Mouse (Mus musculus) hindbrain, embryonic 16.5 days (tissue): ENCODE results near the gene Dppa4. TPM values are rescaled to one million over a fixed set of nuclear protein-coding genes. Genes with fewer than 3 reads are reported as not detected.

Source experiments
- ATAC-seq: fragments of 200-750 bp; cut with Nextera tagmentation; 2 replicates; pipeline ENCODE4 v1.8.0; 2017; ENCODE audit warnings: moderate TSS enrichment, moderate library complexity
- H3K27ac ChIP-seq: fragments of 300-500 bp; sonication (generic); 2 replicates; pipeline ENCODE4 v1.5.1; 2014; ENCODE audit warnings: low read depth, mild to moderate bottlenecking, control low read depth, low read length, moderate library complexity
- H3K27me3 ChIP-seq: fragments of 300-500 bp; sonication (generic); replicated peaks from 2 replicates; pipeline ENCODE4 v1.6.1; 2014; ENCODE audit warnings: low read length; ENCODE audit not compliant: control insufficient read depth, insufficient read depth
- H3K36me3 ChIP-seq: fragments of 300-500 bp; sonication (generic); 2 replicates; pipeline ENCODE4 v1.6.1; 2014; ENCODE audit warnings: mild to moderate bottlenecking, low read length, moderate library complexity, mixed read lengths; ENCODE audit not compliant: control insufficient read depth, insufficient read depth
- H3K4me1 ChIP-seq: fragments of 300-500 bp; sonication (generic); 2 replicates; pipeline ENCODE4 v1.6.1; 2014; ENCODE audit warnings: low read depth, low read length; ENCODE audit not compliant: control insufficient read depth, insufficient read depth
- H3K4me2 ChIP-seq: fragments of 300-500 bp; sonication (generic); 2 replicates; pipeline ENCODE4 v1.6.1; 2014; ENCODE audit warnings: mild to moderate bottlenecking, low read length, control low read depth, moderate library complexity
- H3K4me3 ChIP-seq: fragments of 300-500 bp; sonication (generic); 2 replicates; pipeline ENCODE4 v1.5.1; 2014; ENCODE audit warnings: mild to moderate bottlenecking, low read length, control low read depth, moderate library complexity
- H3K9ac ChIP-seq: fragments of 300-500 bp; sonication (generic); 2 replicates; pipeline ENCODE4 v1.6.1; 2014; ENCODE audit warnings: low read depth, mild to moderate bottlenecking, control low read depth, low read length, moderate library complexity
- H3K9me3 ChIP-seq: fragments of 300-500 bp; sonication (generic); 2 replicates; pipeline ENCODE4 v1.6.1; 2014; ENCODE audit warnings: mild to moderate bottlenecking, low read length, moderate library complexity; ENCODE audit not compliant: control insufficient read depth
- WGBS: fragments of 180-500 bp; shearing (Covaris S2); extraction: QIAGEN DNeasy Blood & Tissue Kit; methylation state at CpG from one replicate; pipeline ENCODE4 v1.1.7; 2014; 5-methylcytosine and 5-hydroxymethylcytosine counted together
- polyA plus RNA-seq: library from polyadenylated mRNA; unstranded; fragments of >200 nt; fragmentation: Nextera tagmentation; extraction: Ambion mirVana; gene quantifications from 2 replicates; pipeline ENCODE4 v1.2.1, GENCODE M21; 2015

The Dppa4 gene
- polyA plus RNA-seq, 1 experiment from 2014 or later = not detected

GRCm38 (mm10) chr16:48309912-48310630 lies 26.5 kb downstream of the Dppa4 start:
- no peak overlapping the region for H3K9ac ChIP-seq
- no peaks in the 10 kb centered on the region for H3K27me3 ChIP-seq
- H3K27ac ChIP-seq = no peak overlapping the region
- no peaks in the 10 kb centered on the region for H3K36me3 ChIP-seq
- no peak for ATAC-seq
- 79% methylated on average over 12 of the region's 12 CpGs for WGBS
- no peak overlapping the region for H3K4me3 ChIP-seq
- no peaks in the 10 kb centered on the region for H3K9me3 ChIP-seq
- H3K4me1 ChIP-seq = no peaks in the 10 kb centered on the region
- no peak overlapping the region for H3K4me2 ChIP-seq

- H3K27ac ChIP-seq = no peak overlapping the region
- H3K4me2 ChIP-seq = no peak overlapping the region
- WGBS = 90% methylated on average over 3 of the region's 3 CpGs
- no peaks in the 10 kb centered on the region for H3K27me3 ChIP-seq
- no peak for ATAC-seq
- no peaks in the 10 kb centered on the region for H3K36me3 ChIP-seq
- no peaks in the 10 kb centered on the region for H3K9me3 ChIP-seq
- no peak overlapping the region for H3K4me3 ChIP-seq
- H3K9ac ChIP-seq = no peak overlapping the region
- H3K4me1 ChIP-seq = no peaks in the 10 kb centered on the region
These were observed 31.8 kb downstream of the Dppa4 start for GRCm38 (mm10) chr16:48315294-48315693.

- H3K4me3 ChIP-seq = no peak overlapping the region
- H3K4me1 ChIP-seq = no peaks in the 10 kb centered on the region
- H3K27ac ChIP-seq = no peak overlapping the region
- H3K9ac ChIP-seq = no peak overlapping the region
- H3K9me3 ChIP-seq = no peaks in the 10 kb centered on the region
- no peaks in the 10 kb centered on the region for H3K36me3 ChIP-seq
- WGBS = 99% methylated on average over 6 of the region's 6 CpGs
- H3K27me3 ChIP-seq = no peaks in the 10 kb centered on the region
- no peak for ATAC-seq
- no peak overlapping the region for H3K4me2 ChIP-seq
These were observed 37.2 kb downstream of the Dppa4 start for GRCm38 (mm10) chr16:48320781-48321180.

GRCm38 (mm10) chr16:48323133-48323532 lies 39.6 kb downstream of the Dppa4 start:
- H3K4me2 ChIP-seq = no peak overlapping the region

GRCm38 (mm10) chr16:48323602-48324345 lies 40.2 kb downstream of the Dppa4 start:
- H3K4me2 ChIP-seq = no peak overlapping the region
- H3K27ac ChIP-seq = no peak overlapping the region
- WGBS = 87% methylated on average over 8 of the region's 8 CpGs
- H3K9me3 ChIP-seq = no peaks in the 10 kb centered on the region
- no peak overlapping the region for H3K4me3 ChIP-seq
- no peaks in the 10 kb centered on the region for H3K36me3 ChIP-seq
- no peak overlapping the region for H3K9ac ChIP-seq
- no peak for ATAC-seq
- H3K27me3 ChIP-seq = no peaks in the 10 kb centered on the region
- no peaks in the 10 kb centered on the region for H3K4me1 ChIP-seq

More at GRCm38 (mm10) chr16:48323133-48323532, 39.6 kb downstream of the Dppa4 start:
- 72% methylated on average over 6 of the region's 6 CpGs for WGBS
- no peak overlapping the region for H3K27ac ChIP-seq
- H3K9me3 ChIP-seq = no peaks in the 10 kb centered on the region
- H3K9ac ChIP-seq = no peak overlapping the region
- no peak overlapping the region for H3K4me3 ChIP-seq
- H3K27me3 ChIP-seq = no peaks in the 10 kb centered on the region
- no peak for ATAC-seq
- no peaks in the 10 kb centered on the region for H3K36me3 ChIP-seq
- no peaks in the 10 kb centered on the region for H3K4me1 ChIP-seq

- ATAC-seq = 0 out of 2 replicates have a peak, but pooled peaks have one; percentile 40
- no peak overlapping the region for H3K4me3 ChIP-seq
- H3K9me3 ChIP-seq = no peaks in the 10 kb centered on the region
- WGBS = 57% methylated on average over 5 of the region's 5 CpGs
- no peaks in the 10 kb centered on the region for H3K27me3 ChIP-seq
- H3K9ac ChIP-seq = no peak overlapping the region
- H3K4me2 ChIP-seq = no peak overlapping the region
- H3K4me1 ChIP-seq = no peaks in the 10 kb centered on the region
- no peaks in the 10 kb centered on the region for H3K36me3 ChIP-seq
- no peak overlapping the region for H3K27ac ChIP-seq
These were observed 43.4 kb downstream of the Dppa4 start for GRCm38 (mm10) chr16:48326903-48327302.

GRCm38 (mm10) chr16:48328420-48328819 lies 44.9 kb downstream of the Dppa4 start:
- no peak overlapping the region for H3K27ac ChIP-seq
- H3K4me3 ChIP-seq = no peak overlapping the region
- no peak overlapping the region for H3K9ac ChIP-seq
- no peaks in the 10 kb centered on the region for H3K27me3 ChIP-seq
- no peaks in the 10 kb centered on the region for H3K9me3 ChIP-seq
- H3K4me1 ChIP-seq = no peaks in the 10 kb centered on the region
- 92% methylated on average over 2 of the region's 2 CpGs for WGBS
- no peak for ATAC-seq
- H3K36me3 ChIP-seq = no peaks in the 10 kb centered on the region
- H3K4me2 ChIP-seq = no peak overlapping the region

GRCm38 (mm10) chr16:48331822-48332221 lies 48.3 kb downstream of the Dppa4 start:
- ATAC-seq = no peak
- H3K9me3 ChIP-seq = no peaks in the 10 kb centered on the region
- H3K4me1 ChIP-seq = no peaks in the 10 kb centered on the region
- no peaks in the 10 kb centered on the region for H3K36me3 ChIP-seq
- WGBS = 72% methylated on average over 3 of the region's 3 CpGs
- no peak overlapping the region for H3K4me2 ChIP-seq
- H3K9ac ChIP-seq = no peak overlapping the region
- H3K27ac ChIP-seq = no peak overlapping the region
- H3K4me3 ChIP-seq = no peak overlapping the region
- H3K27me3 ChIP-seq = no peaks in the 10 kb centered on the region

GRCm38 (mm10) chr16:48335326-48335725 lies 51.8 kb downstream of the Dppa4 start:
- Histone ChIP-seq H3K4me1 (no peaks in the 10 kb centered on the region), H3K4me3 (no peak overlapping the region), H3K27ac (no peak overlapping the region), H3K9ac (no peak overlapping the region), H3K36me3 (no peaks in the 10 kb centered on the region), H3K27me3 (no peaks in the 10 kb centered on the region), H3K9me3 (no peaks in the 10 kb centered on the region), H3K4me2 (no peak overlapping the region)
- ATAC-seq = no peak
- 84% methylated on average over 4 of the region's 4 CpGs for WGBS
